Mouse (Mus musculus) natural killer cell, adult 2 months (primary cell): Measurements from ENCODE around the gene Smcr8.

ENCODE experiments used
- DNase-seq, 2 experiments: peaks; one replicate each; pipeline ENCODE4 v3.0.0; 2022; ENCODE audit warnings: low spot score in 2 of 2

Smcr8 gene

GRCm38 (mm10) chr11:60776829-60777740, at the start of gene Smcr8, which contains the start of gene Top3a:
Gene Smcr8 (plus strand): TSS chr11:60777524.
Gene Top3a (minus strand): TSS chr11:60777365.
- DNase-seq, result peak; percentile 85 to 90

DNA sequence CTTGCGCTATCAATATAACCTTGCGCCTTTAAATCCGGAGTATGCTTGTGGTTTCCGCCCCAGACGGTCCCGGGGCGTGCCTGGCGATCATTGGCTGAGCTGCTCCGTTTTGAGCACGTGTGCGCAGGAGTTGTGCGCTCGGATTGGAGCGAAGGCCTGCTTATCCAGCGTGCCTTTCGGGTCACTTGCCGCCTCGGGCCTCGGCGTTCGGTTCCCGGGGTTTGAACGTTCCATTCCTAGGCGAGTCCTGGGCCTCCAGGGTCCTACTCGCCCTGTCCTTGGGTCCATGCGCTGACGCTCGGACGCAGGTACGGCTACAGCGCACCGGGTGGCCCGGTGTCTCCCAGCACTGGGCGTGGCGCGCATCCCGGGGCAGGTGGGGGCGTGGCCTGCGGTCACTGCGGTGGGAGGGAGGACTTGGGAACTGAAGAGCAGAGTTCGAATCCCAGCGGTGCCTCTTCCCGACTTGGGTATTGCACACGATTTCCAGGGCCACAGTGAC, 49.0 kb upstream of the Smcr8 start, which contains the start of gene Mief2:
Mief2 (plus strand) TSS at position 139 of the 502 bp plus-strand sequence.
- DNase-seq, result peak; percentile 88 to 91

- no peak for DNase-seq
Observed at GRCm38 (mm10) chr11:60729217-60729641, 48.1 kb upstream of the Smcr8 start.

- DNase-seq, result no peak
Observed at GRCm38 (mm10) chr11:60730169-60730568, 47.2 kb upstream of the Smcr8 start.

DNA sequence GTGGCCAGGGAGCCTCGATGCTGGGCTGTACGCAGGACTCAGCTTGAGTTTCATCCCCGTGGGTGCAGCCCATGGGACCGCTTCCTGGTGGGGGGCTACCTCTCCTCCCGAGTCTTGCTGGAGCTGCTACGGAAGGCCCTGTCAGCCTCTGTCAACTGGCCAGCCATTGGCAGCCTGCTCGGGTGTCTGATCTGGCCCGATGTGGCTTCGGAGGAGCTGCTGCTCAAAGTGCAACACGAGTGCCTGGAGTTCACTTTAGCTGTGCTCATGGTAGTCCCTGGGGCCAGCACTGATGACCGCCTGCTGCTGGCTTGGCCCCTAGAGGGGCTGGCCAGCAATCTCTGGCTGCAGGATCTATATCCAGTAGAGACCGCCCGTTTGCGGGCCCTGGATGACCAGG, 46.1 kb upstream of the Smcr8 start:
- no peak for DNase-seq

- DNase-seq, result no peak
Observed at GRCm38 (mm10) chr11:60734206-60734605, 43.1 kb upstream of the Smcr8 start.

DNA sequence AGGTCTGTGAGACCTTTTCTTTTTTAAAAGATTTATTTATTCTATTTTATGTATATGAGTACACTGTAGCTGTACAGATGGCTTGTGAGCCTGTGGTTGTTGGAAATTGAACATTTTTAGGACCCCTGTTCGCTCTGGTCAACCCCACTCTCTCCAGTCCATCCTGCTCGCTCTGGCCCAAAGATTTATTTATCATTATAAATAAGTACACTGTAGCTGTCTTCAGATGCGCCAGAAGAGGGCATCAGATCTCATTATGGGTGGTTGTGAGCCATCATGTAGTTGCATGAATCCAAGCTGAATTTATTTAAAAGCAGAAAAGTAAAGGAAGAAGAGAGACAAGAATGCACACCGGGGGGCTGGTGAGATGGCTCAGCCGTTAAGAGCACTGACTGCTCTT, 42.1 kb upstream of the Smcr8 start:
- DNase-seq, result no peak

GRCm38 (mm10) chr11:60736491-60736890, 40.8 kb upstream of the Smcr8 start:
- DNase-seq, result no peak

GRCm38 (mm10) chr11:60737450-60737849, 39.9 kb upstream of the Smcr8 start:
- DNase-seq, result no peak

DNA sequence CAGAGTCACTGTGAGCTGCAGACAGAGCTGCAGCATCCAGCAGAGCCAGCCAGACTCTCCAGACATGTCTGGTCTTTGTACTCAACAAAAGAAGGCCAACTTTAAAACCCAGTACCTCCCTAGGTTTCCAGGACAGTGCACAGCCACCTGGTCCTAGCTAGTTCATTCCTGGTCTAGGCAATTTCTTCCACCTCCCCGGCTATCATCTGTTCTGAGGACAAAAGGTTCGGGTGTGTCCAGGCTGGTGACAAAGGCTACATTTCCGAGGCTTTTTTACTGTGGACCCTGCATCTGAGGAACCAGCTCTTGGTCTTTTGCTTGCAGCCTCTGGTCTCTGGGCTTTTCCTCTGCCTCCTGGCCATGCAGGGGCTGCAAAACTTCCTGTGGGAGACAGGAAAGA, 37.0 kb upstream of the Smcr8 start:
- DNase-seq, result no peak

DNA sequence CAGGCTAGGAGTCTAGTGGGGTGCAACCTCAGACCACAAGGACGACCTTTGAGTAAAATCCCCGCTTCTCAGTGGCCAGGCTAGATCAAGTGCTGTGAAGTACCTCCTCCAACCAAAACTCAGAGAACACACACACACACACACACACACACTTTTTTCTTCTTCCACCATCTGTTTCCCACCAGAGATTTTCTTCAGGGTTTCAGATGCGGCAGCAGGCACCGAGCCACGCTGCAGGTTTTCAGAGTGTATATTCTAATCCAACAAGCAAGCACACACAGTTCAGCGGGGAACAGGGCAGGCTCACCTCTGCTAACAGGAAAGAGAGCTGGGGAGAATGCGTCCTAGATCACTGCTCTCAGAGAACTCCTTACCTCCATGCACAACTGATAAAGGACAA, 21.8 kb upstream of the Smcr8 start:
- DNase-seq, result no peak

DNA sequence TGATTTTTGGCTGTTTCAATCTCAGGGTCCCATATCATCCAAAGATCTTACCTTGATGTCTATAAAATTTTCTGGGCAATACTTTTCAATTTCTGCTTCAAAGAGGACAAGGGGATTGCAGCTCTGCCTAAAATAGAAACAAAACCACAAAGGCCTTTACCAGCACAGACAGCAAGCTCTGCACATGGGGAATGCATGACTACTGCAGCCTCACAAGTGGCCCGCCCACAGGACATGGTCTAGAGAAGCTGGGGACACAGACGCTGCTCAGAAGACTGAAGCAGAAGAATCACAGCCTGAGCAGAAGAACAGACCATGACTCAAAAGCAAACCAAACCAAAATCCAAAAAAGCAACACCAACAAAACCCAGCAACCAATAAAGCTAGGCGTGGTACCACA, 15.6 kb upstream of the Smcr8 start:
- no peak for DNase-seq

GRCm38 (mm10) chr11:60766969-60767368, 10.4 kb upstream of the Smcr8 start:
- DNase-seq, result no peak

GRCm38 (mm10) chr11:60769322-60769721, 8.0 kb upstream of the Smcr8 start:
- DNase-seq, result no peak

DNA sequence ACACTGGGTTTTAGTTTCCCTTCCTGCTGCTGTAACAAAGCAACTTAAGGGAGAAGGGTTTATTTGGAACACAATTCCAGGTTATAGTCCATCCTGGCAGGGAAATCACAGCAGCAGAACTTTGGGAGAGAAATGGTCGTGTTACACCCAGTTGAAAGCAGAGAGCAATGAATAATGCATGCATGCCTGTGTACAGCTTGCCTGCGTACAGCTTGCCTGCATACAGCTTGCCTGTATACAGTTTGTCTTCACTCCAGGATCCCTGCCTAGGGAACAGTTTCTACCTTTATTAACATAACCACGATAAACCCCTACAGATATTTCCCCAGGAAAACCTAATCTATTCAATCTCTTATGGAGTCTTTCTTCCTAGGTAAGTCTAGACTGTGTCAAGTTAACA, 6.5 kb upstream of the Smcr8 start:
- no peak for DNase-seq

- DNase-seq, result no peak
Observed at GRCm38 (mm10) chr11:60772161-60772560, 5.2 kb upstream of the Smcr8 start.

DNA sequence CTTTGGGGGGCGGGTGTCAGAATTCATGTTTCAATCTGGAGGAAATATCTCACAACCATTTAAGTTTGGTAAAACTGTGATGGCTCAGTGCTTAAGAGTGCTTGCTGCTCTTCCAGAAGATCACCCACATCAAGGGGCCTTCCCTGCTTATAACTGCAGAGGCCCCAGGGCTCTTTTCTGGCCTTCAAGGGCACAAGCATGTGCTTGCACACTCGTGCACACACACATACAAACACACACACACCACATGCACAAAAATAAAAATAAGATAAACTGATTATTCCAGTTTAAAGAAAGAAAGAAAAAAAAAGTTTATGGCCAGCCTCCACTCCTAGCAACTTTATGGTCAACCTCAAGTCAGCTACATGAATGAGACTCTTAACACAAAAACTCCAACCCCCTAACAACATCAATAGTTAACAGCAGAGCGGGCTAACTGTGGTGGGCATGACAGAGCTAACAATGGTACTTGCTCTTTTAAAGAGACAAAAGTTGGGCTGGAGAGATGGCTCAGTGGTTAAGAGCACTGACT, 3.1 kb upstream of the Smcr8 start:
- no peak for DNase-seq

DNA sequence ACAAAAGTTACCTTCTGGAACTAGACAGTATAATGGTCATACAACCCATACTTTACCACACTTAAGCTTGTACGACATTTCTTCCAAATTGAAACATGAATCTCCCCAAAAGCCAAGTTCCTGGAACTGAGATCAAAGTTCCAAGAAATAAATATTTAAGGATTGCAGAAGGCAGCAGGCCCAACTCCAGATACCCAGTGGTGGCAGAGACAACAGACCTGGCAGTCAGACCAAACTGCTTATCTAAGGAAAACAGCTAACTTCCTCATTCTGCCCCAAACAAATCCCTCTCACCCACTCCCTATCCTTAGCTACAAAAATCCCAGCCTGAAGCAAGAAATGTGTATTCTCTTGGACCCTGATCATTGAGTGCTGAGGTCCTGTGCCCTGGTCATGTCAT, 2.5 kb upstream of the Smcr8 start:
- no peak for DNase-seq

- no peak for DNase-seq
Observed at GRCm38 (mm10) chr11:60775578-60775977, 1.7 kb upstream of the Smcr8 start.

GRCm38 (mm10) chr11:60776107-60776828, 1.1 kb upstream of the Smcr8 start:
- DNase-seq, result no peak

GRCm38 (mm10) chr11:60777801-60778370, 562 bp downstream of the Smcr8 start:
- DNase-seq, result no peak

DNA sequence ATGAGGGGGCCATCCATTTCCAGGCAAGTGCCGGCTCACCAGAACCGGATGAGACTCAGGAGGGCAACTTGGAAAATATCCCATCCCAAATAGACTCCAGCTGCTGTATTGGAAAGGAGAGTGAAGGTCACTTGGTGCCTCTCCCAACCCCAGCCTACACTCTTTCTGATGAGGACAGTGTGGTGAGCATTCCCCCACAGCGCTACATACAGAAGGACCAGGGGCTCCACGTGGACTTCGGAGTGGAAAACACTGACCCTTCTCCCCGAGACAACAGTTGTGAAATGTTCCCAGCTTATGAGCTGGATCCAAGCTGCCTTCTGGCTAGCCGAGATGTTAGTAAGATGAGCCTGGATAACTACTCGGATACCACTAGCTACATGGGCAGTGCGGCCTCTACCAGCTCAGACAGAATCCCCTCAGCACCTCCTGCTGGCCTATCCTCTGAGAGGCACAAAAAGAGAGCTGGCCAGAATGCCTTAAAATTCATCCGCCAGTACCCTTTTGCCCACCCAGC, 2.4 kb downstream of the Smcr8 start:
- no peak for DNase-seq
